Mouse (Mus musculus) c-Kit-negative CD71-positive TER-119-positive erythroid progenitor cells, embryonic 14.5 days (primary cell): ENCODE results near the gene Hcrt.

Experiments used
- DNase-seq: peaks from one replicate; pipeline ENCODE4 v3.0.0-alpha.2; 2013; ENCODE audit warnings: low read depth, low spot score

The Hcrt gene

DNA sequence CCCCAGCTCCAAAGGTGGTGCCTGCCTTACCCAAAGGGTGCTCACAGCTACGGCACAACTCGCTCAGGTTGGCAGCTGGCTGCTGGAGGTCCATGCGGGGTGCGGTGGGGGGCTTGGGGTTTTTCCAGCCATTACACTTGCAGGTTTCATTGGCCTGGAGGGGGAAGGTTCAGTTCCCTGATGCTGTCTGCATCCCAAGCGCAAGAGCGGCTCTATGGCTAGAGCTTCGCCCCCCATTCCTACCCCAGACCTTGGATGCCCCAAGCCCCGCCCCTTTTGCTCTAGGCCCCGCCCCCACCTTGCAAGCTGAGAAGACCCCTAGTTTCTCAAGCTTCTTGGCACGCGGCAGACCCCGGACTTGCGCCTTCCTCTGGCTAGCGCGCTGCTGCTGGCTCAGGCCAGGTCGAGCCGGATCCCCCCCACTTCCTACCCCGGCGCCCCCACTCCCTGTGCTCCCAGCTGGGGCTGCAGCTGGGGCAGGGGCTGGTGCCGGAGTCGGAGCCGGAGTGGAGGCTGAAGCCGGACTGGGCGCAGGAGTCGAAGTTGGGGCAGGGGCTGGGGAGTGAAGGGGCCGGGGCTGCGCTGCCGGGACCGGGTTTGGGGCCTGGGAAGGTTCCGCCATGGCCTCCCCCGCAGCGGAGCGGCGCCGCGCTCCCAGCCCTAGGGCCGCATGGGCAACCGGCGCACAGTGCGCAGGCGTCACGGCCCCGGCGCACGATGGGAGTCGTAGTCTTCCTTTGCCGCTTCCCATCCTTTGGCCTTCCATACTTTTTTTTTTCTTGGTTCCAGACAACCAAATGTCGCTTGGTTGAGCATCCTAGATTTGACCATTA lies 50.7 kb downstream of the Hcrt start, which contains the start of gene Kat2a:
Gene Kat2a (minus strand): TSS at position 683 of the 833 bp plus-strand sequence.
- DNase-seq, result peak; percentile 47
